Mouse (Mus musculus): Measurements from ENCODE around the gene Gpc6. TPM values are rescaled to one million over a fixed set of nuclear protein-coding genes. Genes with fewer than 3 reads are reported as not detected.

Gene Gpc6
- polyA plus RNA-seq, 1 experiment from 2014 or later, result 14.5 TPM

GRCm38 (mm10) chr14:117061527-117061926 is 136.4 kb downstream of the Gpc6 start:
- H3K27ac ChIP-seq (replicated peaks in 1 of 2; ENCODE audit: control insufficient read depth in 1 of 2, insufficient read depth in 1 of 2, low read depth in 2 of 2, low read length in 2 of 2), result no peak overlapping the region
- H3K27me3 ChIP-seq (ENCODE audit: control insufficient read depth, insufficient read depth, low read length), result no peaks in the 10 kb centered on the region
- no peak overlapping the region for H3K4me3 ChIP-seq (ENCODE audit: control insufficient read depth in 1 of 2, insufficient read depth in 1 of 2, low read depth in 1 of 2, low read length in 2 of 2)
- H3K9ac ChIP-seq (ENCODE audit: low read length), result no peak overlapping the region
- no peaks in the 10 kb centered on the region for H3K9me3 ChIP-seq (ENCODE audit: control insufficient read depth, low read length)
- H3K4me1 ChIP-seq (ENCODE audit: control insufficient read depth in 2 of 2, insufficient read depth in 2 of 2, low read length in 2 of 2), result no peaks in the 10 kb centered on the region
- 81% methylated on average over 2 of the region's 2 CpGs for WGBS
- H3K36me3 ChIP-seq (ENCODE audit: control insufficient read depth, insufficient read depth, low read length), result no peaks in the 10 kb centered on the region
- no peak for ATAC-seq (ENCODE audit: insufficient number of reproducible peaks, insufficient read depth, low FRiP score, low read depth)
- no peak overlapping the region for H3K4me2 ChIP-seq (ENCODE audit: low read length)

GRCm38 (mm10) chr14:117068179-117068578 is 143.1 kb downstream of the Gpc6 start:
- Histone ChIP-seq H3K27ac (replicated peaks in 1 of 2; ENCODE audit: control insufficient read depth in 1 of 2, insufficient read depth in 1 of 2, low read depth in 2 of 2, low read length in 2 of 2) (no peak overlapping the region), H3K36me3 (ENCODE audit: control insufficient read depth, insufficient read depth, low read length) (no peaks in the 10 kb centered on the region), H3K9me3 (ENCODE audit: control insufficient read depth, low read length) (no peaks in the 10 kb centered on the region), H3K27me3 (ENCODE audit: control insufficient read depth, insufficient read depth, low read length) (no peaks in the 10 kb centered on the region), H3K4me2 (ENCODE audit: low read length) (no peak overlapping the region), H3K4me3 (ENCODE audit: control insufficient read depth in 1 of 2, insufficient read depth in 1 of 2, low read depth in 1 of 2, low read length in 2 of 2) (no peak overlapping the region), H3K4me1 (ENCODE audit: control insufficient read depth in 2 of 2, insufficient read depth in 2 of 2, low read length in 2 of 2) (no peaks in the 10 kb centered on the region), H3K9ac (ENCODE audit: low read length) (no peak overlapping the region)
- ATAC-seq (ENCODE audit: insufficient number of reproducible peaks, insufficient read depth, low FRiP score, low read depth), result no peak
- WGBS, result 73% methylated on average over 5 of the region's 5 CpGs

GRCm38 (mm10) chr14:117070470-117071085 is 145.5 kb downstream of the Gpc6 start:
- no peaks in the 10 kb centered on the region for H3K9me3 ChIP-seq (ENCODE audit: control insufficient read depth, low read length)
- ATAC-seq (ENCODE audit: insufficient number of reproducible peaks, insufficient read depth, low FRiP score, low read depth), result no peak
- WGBS, result 81% methylated on average over 4 of the region's 4 CpGs

GRCm38 (mm10) chr14:117093586-117093985 is 168.5 kb downstream of the Gpc6 start:
- Histone ChIP-seq H3K4me3 (ENCODE audit: control insufficient read depth in 1 of 2, insufficient read depth in 1 of 2, low read depth in 1 of 2, low read length in 2 of 2) (no peak overlapping the region), H3K4me1 (ENCODE audit: control insufficient read depth in 2 of 2, insufficient read depth in 2 of 2, low read length in 2 of 2) (no peaks in the 10 kb centered on the region; a peak in 1 of 4 replicates), H3K27me3 (ENCODE audit: control insufficient read depth, insufficient read depth, low read length) (no peaks in the 10 kb centered on the region), H3K9ac (ENCODE audit: low read length) (no peak overlapping the region), H3K36me3 (ENCODE audit: control insufficient read depth, insufficient read depth, low read length) (no peaks in the 10 kb centered on the region), H3K4me2 (ENCODE audit: low read length) (no peak overlapping the region), H3K9me3 (ENCODE audit: control insufficient read depth, low read length) (no peaks in the 10 kb centered on the region), H3K27ac (replicated peaks in 1 of 2; ENCODE audit: control insufficient read depth in 1 of 2, insufficient read depth in 1 of 2, low read depth in 2 of 2, low read length in 2 of 2) (no peak overlapping the region)
- ATAC-seq (ENCODE audit: insufficient number of reproducible peaks, insufficient read depth, low FRiP score, low read depth), result no peak
- 84% methylated on average over 4 of the region's 4 CpGs for WGBS

More at GRCm38 (mm10) chr14:117070470-117071085, 145.5 kb downstream of the Gpc6 start:
- no peak overlapping the region for H3K27ac ChIP-seq (replicated peaks in 1 of 2; ENCODE audit: control insufficient read depth in 1 of 2, insufficient read depth in 1 of 2, low read depth in 2 of 2, low read length in 2 of 2)
- H3K4me3 ChIP-seq (ENCODE audit: control insufficient read depth in 1 of 2, insufficient read depth in 1 of 2, low read depth in 1 of 2, low read length in 2 of 2), result no peak overlapping the region
- no peaks in the 10 kb centered on the region for H3K4me1 ChIP-seq (ENCODE audit: control insufficient read depth in 2 of 2, insufficient read depth in 2 of 2, low read length in 2 of 2)
- no peak overlapping the region for H3K4me2 ChIP-seq (ENCODE audit: low read length)
- no peaks in the 10 kb centered on the region for H3K27me3 ChIP-seq (ENCODE audit: control insufficient read depth, insufficient read depth, low read length)
- H3K9ac ChIP-seq (ENCODE audit: low read length), result no peak overlapping the region
- no peaks in the 10 kb centered on the region for H3K36me3 ChIP-seq (ENCODE audit: control insufficient read depth, insufficient read depth, low read length)

GRCm38 (mm10) chr14:117106900-117107299 is 181.8 kb downstream of the Gpc6 start:
- H3K27me3 ChIP-seq (ENCODE audit: control insufficient read depth, insufficient read depth, low read length), result no peaks in the 10 kb centered on the region
- H3K4me1 ChIP-seq (ENCODE audit: control insufficient read depth in 2 of 2, insufficient read depth in 2 of 2, low read length in 2 of 2), result no peaks in the 10 kb centered on the region
- no peak for ATAC-seq (ENCODE audit: insufficient number of reproducible peaks, insufficient read depth, low FRiP score, low read depth)
- H3K4me2 ChIP-seq (ENCODE audit: low read length), result no peak overlapping the region
- 75% methylated on average over 4 of the region's 4 CpGs for WGBS
- H3K4me3 ChIP-seq (ENCODE audit: control insufficient read depth in 1 of 2, insufficient read depth in 1 of 2, low read depth in 1 of 2, low read length in 2 of 2), result no peak overlapping the region
- no peak overlapping the region for H3K27ac ChIP-seq (replicated peaks in 1 of 2; ENCODE audit: control insufficient read depth in 1 of 2, insufficient read depth in 1 of 2, low read depth in 2 of 2, low read length in 2 of 2)
- no peaks in the 10 kb centered on the region for H3K9me3 ChIP-seq (ENCODE audit: control insufficient read depth, low read length)
- no peaks in the 10 kb centered on the region for H3K36me3 ChIP-seq (ENCODE audit: control insufficient read depth, insufficient read depth, low read length)
- H3K9ac ChIP-seq (ENCODE audit: low read length), result no peak overlapping the region

- WGBS, result 65% methylated on average over 3 of the region's 3 CpGs
- no peaks in the 10 kb centered on the region for H3K9me3 ChIP-seq (ENCODE audit: control insufficient read depth, low read length)
- no peak for ATAC-seq (ENCODE audit: insufficient number of reproducible peaks, insufficient read depth, low FRiP score, low read depth)
These were observed 188.0 kb downstream of the Gpc6 start for GRCm38 (mm10) chr14:117113153-117113552.

GRCm38 (mm10) chr14:117122036-117122435 is 196.9 kb downstream of the Gpc6 start:
- Histone ChIP-seq H3K27me3 (ENCODE audit: control insufficient read depth, insufficient read depth, low read length) (no peaks in the 10 kb centered on the region), H3K4me3 (ENCODE audit: control insufficient read depth in 1 of 2, insufficient read depth in 1 of 2, low read depth in 1 of 2, low read length in 2 of 2) (no peak overlapping the region), H3K36me3 (ENCODE audit: control insufficient read depth, insufficient read depth, low read length) (no peaks in the 10 kb centered on the region), H3K4me2 (ENCODE audit: low read length) (no peak overlapping the region), H3K9me3 (ENCODE audit: control insufficient read depth, low read length) (no peaks in the 10 kb centered on the region), H3K4me1 (ENCODE audit: control insufficient read depth in 2 of 2, insufficient read depth in 2 of 2, low read length in 2 of 2) (no peaks in the 10 kb centered on the region), H3K9ac (ENCODE audit: low read length) (no peak overlapping the region), H3K27ac (replicated peaks in 1 of 2; ENCODE audit: control insufficient read depth in 1 of 2, insufficient read depth in 1 of 2, low read depth in 2 of 2, low read length in 2 of 2) (no peak overlapping the region)
- 53% methylated on average over 1 of the region's 1 CpGs for WGBS
- ATAC-seq (ENCODE audit: insufficient number of reproducible peaks, insufficient read depth, low FRiP score, low read depth), result no peak

More at GRCm38 (mm10) chr14:117113153-117113552, 188.0 kb downstream of the Gpc6 start:
- no peak overlapping the region for H3K27ac ChIP-seq (replicated peaks in 1 of 2; ENCODE audit: control insufficient read depth in 1 of 2, insufficient read depth in 1 of 2, low read depth in 2 of 2, low read length in 2 of 2)
- no peak overlapping the region for H3K9ac ChIP-seq (ENCODE audit: low read length)
- H3K4me3 ChIP-seq (ENCODE audit: control insufficient read depth in 1 of 2, insufficient read depth in 1 of 2, low read depth in 1 of 2, low read length in 2 of 2), result no peak overlapping the region
- no peaks in the 10 kb centered on the region for H3K27me3 ChIP-seq (ENCODE audit: control insufficient read depth, insufficient read depth, low read length)
- no peaks in the 10 kb centered on the region for H3K4me1 ChIP-seq (ENCODE audit: control insufficient read depth in 2 of 2, insufficient read depth in 2 of 2, low read length in 2 of 2)
- no peaks in the 10 kb centered on the region for H3K36me3 ChIP-seq (ENCODE audit: control insufficient read depth, insufficient read depth, low read length)
- H3K4me2 ChIP-seq (ENCODE audit: low read length), result no peak overlapping the region

- Histone ChIP-seq H3K4me1 (ENCODE audit: control insufficient read depth in 2 of 2, insufficient read depth in 2 of 2, low read length in 2 of 2) (no peaks in the 10 kb centered on the region), H3K27me3 (ENCODE audit: control insufficient read depth, insufficient read depth, low read length) (no peaks in the 10 kb centered on the region), H3K27ac (replicated peaks in 1 of 2; ENCODE audit: control insufficient read depth in 1 of 2, insufficient read depth in 1 of 2, low read depth in 2 of 2, low read length in 2 of 2) (no peak overlapping the region), H3K9ac (ENCODE audit: low read length) (no peak overlapping the region), H3K4me3 (ENCODE audit: control insufficient read depth in 1 of 2, insufficient read depth in 1 of 2, low read depth in 1 of 2, low read length in 2 of 2) (no peak overlapping the region), H3K36me3 (ENCODE audit: control insufficient read depth, insufficient read depth, low read length) (no peaks in the 10 kb centered on the region), H3K4me2 (ENCODE audit: low read length) (no peak overlapping the region), H3K9me3 (ENCODE audit: control insufficient read depth, low read length) (no peaks in the 10 kb centered on the region)
- no peak for ATAC-seq (ENCODE audit: insufficient number of reproducible peaks, insufficient read depth, low FRiP score, low read depth)
- 35% methylated on average over 1 of the region's 1 CpGs for WGBS
These were observed 205.2 kb downstream of the Gpc6 start for GRCm38 (mm10) chr14:117130334-117130733.

All from heart, embryonic 14.5 days (tissue).